Mouse (Mus musculus) ZHBTc4 (cell line): Measurements from ENCODE around the gene Nmrk2.

Experiments used
- DNase-seq: peaks from one replicate; pipeline ENCODE4 v3.0.0-alpha.2; 2011; ENCODE audit warnings: low read depth, low spot score

Nmrk2 gene

DNA sequence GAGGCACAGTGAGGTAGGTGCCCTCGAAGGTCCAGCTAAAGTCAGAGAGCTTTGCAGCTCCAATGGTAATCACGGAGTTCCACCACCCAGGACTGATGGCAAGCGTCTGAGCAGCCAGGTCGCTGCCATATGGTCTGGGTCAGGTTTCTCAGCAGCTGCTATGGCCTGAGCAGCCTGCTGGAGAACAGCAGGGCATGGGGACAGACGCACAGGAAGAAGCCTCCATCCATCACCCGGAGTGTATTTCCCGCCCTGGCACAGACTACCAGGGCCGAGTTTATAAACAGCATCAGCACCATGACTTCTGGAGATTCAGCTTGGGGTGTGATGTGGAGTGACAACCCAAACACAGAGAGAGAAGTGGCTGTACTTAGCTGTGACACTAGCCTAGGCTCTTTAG, 36.7 kb downstream of the Nmrk2 start:
- no peak for DNase-seq

DNA sequence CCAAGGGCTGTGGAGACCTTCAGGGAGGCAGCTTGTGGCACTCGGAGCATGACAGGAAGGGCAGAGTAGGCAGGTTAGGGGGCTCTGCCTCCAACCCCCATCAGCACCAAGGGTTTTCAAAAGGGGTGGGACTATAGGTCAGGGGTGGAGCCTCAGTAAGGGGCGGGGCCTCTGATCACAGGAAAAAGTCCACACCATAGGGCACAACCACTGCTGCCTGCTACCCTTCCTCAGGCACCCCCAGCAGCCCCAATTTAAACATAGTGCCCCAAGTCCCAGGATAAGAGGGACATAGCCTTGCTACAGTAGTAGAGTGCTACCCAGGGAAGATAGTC, 39.6 kb downstream of the Nmrk2 start:
- DNase-seq = peak; percentile 66

DNA sequence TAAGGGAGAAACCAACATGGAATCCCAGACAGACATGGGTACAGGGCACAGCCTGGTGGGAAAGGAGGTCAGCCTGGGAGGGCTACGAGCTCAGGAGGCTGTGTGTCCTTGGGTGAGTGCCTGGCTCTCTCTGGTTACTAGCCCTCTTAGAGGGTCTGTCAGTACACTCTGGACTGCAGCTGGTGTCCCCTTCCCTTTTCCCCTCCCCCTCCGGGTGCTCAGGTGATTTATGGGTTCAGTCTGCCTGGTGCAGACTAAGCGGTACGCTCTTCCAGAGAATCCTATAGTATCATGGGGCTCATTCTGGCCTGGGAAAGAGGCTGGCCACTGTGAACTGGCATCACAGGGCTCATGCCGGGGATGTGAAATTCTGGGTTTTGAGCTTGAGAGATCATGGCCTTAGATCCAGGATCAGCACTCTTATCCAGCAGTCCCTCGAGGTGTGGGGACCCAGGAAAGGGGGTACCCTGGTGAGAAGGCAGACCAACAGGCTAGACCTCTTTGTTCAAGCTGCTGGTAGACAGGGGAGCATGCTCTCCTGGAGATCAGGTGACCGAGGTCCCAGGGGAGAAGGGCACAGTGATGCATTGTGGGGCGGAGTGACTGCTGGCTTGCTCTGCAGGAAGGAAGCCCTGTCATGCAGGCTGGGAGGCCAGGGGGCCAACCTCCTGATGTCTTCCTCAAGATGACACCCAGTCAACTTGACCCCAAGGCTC, 40.1 kb downstream of the Nmrk2 start:
- DNase-seq = peak; percentile 64

DNA sequence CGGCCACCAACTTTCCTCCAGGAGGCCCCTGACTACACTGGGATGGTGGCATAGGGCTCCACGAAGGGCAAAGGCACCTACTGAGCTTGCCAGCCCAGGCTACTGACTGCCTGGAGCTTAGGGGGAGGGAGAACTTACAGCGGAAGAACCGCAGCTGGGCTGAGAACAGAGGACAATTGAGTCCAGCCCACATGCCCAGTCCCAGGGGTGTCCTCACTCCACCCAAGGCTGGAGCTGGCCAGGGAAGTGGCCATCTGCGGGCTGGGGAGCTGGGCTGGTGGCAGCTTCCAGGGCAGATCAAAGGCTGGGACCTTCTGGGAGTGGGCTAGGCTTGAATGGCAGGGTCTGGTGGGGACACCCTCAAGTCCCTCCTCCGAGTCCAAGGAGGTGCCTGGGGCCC, 47.1 kb downstream of the Nmrk2 start:
- DNase-seq = no peak

DNA sequence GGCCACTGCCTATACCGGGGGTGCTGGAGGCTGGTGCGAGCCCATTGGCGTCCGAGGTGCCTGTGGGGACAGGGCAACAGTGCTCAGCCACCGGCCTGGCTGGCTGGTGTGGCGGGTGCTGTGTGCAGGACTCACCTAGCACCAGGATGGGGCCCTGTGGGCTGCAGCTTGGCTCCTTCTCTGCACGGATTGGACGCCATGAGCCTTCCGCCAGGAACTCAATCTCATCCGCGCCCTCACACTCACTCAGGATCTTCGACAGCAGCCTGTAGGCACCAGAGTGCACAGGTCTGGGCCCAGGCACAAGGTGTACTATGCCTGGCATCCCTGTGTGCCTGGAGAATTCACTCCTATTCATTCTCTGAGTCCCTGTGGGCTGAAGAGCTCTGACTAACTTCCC, 47.5 kb downstream of the Nmrk2 start:
- DNase-seq = peak; percentile 65

DNA sequence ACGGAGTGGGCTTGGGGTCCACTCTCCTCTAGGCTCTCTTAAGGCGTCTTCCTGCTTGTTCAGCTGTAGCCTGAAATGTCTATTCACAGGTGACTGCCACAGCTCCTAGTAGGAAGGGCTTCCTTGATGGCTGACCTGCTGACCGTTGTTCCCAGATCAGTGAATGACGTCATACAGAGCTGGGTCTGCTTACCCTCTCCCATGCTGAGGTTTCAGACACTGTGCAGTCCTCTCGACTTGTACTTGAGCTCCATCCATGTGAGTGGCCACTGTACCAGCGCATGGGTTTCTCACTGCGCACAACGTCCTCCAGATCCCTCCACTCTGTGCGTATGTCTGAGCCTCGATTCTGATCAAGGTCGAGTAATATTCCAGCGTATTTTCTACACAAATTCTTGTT, 49.2 kb downstream of the Nmrk2 start:
- DNase-seq = no peak

DNA sequence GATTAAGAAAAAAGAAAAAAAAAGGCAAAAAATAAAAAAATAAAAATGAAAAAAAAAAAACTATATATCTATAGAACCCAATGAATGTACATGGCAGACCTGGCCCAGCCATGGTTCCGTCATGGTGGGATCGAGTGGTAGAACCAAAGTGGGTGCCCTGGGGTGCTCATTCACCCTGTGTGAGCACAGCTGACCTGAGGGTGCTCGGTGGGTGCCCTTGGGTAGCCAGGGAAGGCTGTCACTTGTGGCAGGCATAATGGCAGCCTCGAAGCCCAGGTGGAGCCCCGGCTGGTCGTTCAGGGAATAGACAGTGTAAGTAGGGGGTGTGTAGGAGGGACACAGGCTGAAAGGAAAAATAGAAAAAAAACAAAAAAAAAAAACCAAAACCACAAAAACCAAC, 50.6 kb downstream of the Nmrk2 start:
- DNase-seq = no peak
